Mouse (Mus musculus) C2C12 (cell line): ENCODE measurements around the gene Arpc5. TPM values are rescaled to one million over a fixed set of nuclear protein-coding genes. Genes with fewer than 3 reads are reported as not detected.

ENCODE experiments used
- H3K27me3 ChIP-seq: one replicate; pipeline ENCODE4 v1.6.1; 2011; ENCODE audit not compliant: control insufficient read depth, insufficient read depth, insufficient read length
- H3K36me3 ChIP-seq: one replicate; pipeline ENCODE4 v1.6.1; 2011; ENCODE audit not compliant: control insufficient read depth, insufficient read depth
- H3K4me3 ChIP-seq: one replicate; pipeline ENCODE4 v1.5.1; 2011; ENCODE audit warnings: mild to moderate bottlenecking, control low read depth; ENCODE audit not compliant: poor library complexity, insufficient read depth, severe bottlenecking
- H3K79me2 ChIP-seq: one replicate; pipeline ENCODE4 v1.6.1; 2011; ENCODE audit not compliant: control insufficient read depth, insufficient read depth
- H3K79me3 ChIP-seq: one replicate; pipeline ENCODE4 v1.6.1; 2011; ENCODE audit warnings: low read depth, control low read depth
- H3ac ChIP-seq: one replicate; pipeline ENCODE3; 2011; ENCODE audit warnings: low read depth; ENCODE audit not compliant: control insufficient read depth, insufficient read length
- CEBPB ChIP-seq: IDR thresholded peaks from one replicate; pipeline ENCODE4 v1.6.1; 2011; ENCODE audit warnings: low read depth, mild to moderate bottlenecking, control low read depth, moderate library complexity
- CTCF ChIP-seq: IDR thresholded peaks from one replicate; pipeline ENCODE4 v1.5.1; 2011; ENCODE audit not compliant: control insufficient read depth, insufficient read depth, insufficient read length
- FOSL1 ChIP-seq: IDR thresholded peaks from one replicate; pipeline ENCODE4 v1.8.0; 2011; ENCODE audit warnings: mild to moderate bottlenecking, low read length; ENCODE audit not compliant: poor library complexity, insufficient read depth, severe bottlenecking
- MAX ChIP-seq: IDR thresholded peaks from one replicate; pipeline ENCODE4 v1.6.1; 2011; ENCODE audit warnings: mild to moderate bottlenecking, control low read depth
- MYOD1 ChIP-seq: IDR thresholded peaks from one replicate; pipeline ENCODE4 v1.6.1; 2011; ENCODE audit warnings: low read depth; ENCODE audit not compliant: control insufficient read depth, insufficient read length
- MYOG ChIP-seq: IDR thresholded peaks from one replicate; pipeline ENCODE4 v1.6.1; 2011; ENCODE audit not compliant: control insufficient read depth, insufficient read length; ENCODE audit errors: extremely low read depth
- USF1 ChIP-seq: IDR thresholded peaks from one replicate; pipeline ENCODE4 v1.6.1; 2011; ENCODE audit warnings: low read depth, mild to moderate bottlenecking, control low read depth, moderate library complexity
- polyA plus RNA-seq: library from polyadenylated mRNA; unstranded; fragments of >200 nt; fragmentation: generic; extraction: Trizol; gene quantifications from one replicate; pipeline ENCODE4 v1.2.1, GENCODE M21; 2012; ENCODE audit warnings: missing spikeins

Arpc5 gene
- polyA plus RNA-seq, 1 experiment = 124 TPM

DNA sequence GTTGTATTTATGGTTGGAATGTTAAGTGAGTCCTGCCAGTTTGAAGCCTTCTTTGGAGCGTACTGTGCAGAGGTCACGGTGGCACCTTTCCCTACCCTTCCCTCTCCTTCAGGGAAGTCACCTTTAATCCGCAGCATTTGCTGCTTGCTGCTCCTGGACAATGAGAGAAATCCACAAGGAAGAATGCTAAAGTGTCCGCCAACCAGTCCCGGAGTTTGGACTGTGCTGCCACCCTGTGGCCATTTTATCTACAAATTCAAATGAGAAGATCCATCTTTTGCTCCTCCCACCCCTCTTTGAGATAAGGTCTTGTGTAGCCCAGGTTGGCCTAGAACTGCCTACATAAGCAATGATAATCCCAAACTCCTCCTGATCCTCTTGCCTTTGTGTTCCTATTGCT, 19.9 kb upstream of the Arpc5 start:
- H3K27me3 ChIP-seq = no peaks in the 10 kb centered on the region
- no peaks in the 10 kb centered on the region for H3K36me3 ChIP-seq
- H3K79me2 ChIP-seq = no peaks in the 10 kb centered on the region
- no peaks in the 10 kb centered on the region for H3K79me3 ChIP-seq
- H3K4me3 ChIP-seq = no peak overlapping the region
- H3ac ChIP-seq = no peak overlapping the region
- TF ChIP-seq FOSL1 (no peak), MAX (no peak), CEBPB (no peak), USF1 (no peak), CTCF (no peak)

DNA sequence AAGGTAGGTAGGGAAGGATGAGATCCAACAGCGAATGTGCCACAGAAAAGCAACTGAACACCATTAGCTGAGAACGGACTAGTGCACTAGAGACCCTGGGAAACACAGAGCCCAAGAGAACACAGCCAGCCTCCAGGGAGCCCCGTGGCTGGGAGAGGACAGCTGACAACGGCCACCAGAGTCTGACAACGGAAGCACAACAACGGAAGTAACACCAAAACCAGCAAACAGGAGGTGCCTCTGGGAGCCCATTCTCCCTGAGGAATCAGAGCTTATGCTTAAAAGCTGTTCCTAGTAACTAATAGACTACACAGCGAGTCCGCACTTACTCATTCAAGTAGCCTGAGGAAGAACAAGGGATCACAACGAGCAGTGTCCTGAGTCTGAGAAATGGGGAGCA, 17.1 kb upstream of the Arpc5 start:
- TF ChIP-seq MYOD1 = no peak
- no peak for TF ChIP-seq USF1
- no peak for TF ChIP-seq CTCF
- TF ChIP-seq MYOG = no peak
- no peak for TF ChIP-seq MAX
- TF ChIP-seq FOSL1 = no peak
- no peak for TF ChIP-seq CEBPB
- Histone ChIP-seq H3K4me3 (no peak overlapping the region), H3ac (no peak overlapping the region), H3K79me3 (no peaks in the 10 kb centered on the region), H3K36me3 (no peaks in the 10 kb centered on the region), H3K79me2 (no peaks in the 10 kb centered on the region), H3K27me3 (no peaks in the 10 kb centered on the region)

DNA sequence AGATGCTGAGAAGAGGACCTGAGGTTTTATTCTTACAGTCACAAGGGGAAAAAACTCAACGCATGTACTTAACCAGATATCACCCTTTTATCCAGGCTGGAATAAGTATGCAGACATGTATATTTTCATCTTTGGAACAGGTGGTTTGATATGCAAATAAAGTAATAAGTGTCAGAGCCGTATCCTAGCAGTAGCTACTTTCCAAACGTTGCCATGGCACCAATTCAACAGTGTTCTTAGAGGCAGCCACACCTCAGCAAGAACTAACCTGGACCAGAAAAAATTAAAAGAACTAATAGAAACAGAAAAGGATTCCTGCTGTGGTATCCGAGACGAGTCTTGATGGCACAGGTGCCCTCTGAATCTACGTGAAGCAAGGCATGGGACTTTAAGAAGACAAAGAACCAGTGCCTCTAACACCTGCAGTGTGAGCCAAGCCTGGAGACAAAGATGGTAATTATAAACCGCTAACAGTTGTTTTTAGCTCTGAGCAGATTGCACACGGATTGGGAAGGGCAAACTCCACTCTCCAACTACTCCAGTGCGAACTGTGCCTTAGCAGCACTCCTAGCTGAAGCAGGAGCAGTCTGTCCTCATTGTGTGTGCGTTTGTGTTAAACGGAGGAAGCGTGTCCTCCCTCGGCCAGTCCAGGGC, 15.9 kb upstream of the Arpc5 start, which contains the start of gene Apobec4:
Apobec4 (plus strand) TSS at position 240 of the 654 bp plus-strand sequence.
- H3K36me3 ChIP-seq = no peaks in the 10 kb centered on the region
- H3K79me3 ChIP-seq = no peaks in the 10 kb centered on the region
- H3K4me3 ChIP-seq = no peak within 1 kb of the TSS
- no peaks in the 10 kb centered on the region for H3K27me3 ChIP-seq
- TF ChIP-seq MAX (no peak), FOSL1 (no peak), USF1 (no peak), MYOG (no peak), MYOD1 (no peak), CTCF (no peak), CEBPB (no peak)
- H3ac ChIP-seq = no peak within 1 kb of the TSS
- H3K79me2 ChIP-seq = no peaks in the 10 kb centered on the region

DNA sequence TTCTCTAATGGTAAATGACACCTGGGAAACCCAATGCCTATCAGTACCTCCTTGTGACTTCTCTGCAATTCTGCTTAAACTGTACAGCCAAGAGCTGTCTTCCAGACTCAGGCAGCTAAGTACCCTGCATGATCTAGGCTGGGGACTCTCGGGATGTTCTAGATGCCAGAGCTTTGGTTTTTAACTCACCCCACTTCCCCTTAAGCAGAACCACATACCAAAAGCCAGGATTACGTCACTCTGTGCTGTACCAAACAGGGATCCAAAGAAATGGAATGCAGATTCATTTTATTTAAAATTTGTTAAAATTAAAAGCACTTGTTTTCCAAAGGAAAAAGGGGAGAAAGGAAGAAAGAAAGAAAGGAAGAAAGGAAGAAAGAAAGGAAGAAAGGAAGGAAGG, 4.6 kb upstream of the Arpc5 start:
- Histone ChIP-seq H3K79me3 (no peaks in the 10 kb centered on the region), H3K27me3 (no peaks in the 10 kb centered on the region)

DNA sequence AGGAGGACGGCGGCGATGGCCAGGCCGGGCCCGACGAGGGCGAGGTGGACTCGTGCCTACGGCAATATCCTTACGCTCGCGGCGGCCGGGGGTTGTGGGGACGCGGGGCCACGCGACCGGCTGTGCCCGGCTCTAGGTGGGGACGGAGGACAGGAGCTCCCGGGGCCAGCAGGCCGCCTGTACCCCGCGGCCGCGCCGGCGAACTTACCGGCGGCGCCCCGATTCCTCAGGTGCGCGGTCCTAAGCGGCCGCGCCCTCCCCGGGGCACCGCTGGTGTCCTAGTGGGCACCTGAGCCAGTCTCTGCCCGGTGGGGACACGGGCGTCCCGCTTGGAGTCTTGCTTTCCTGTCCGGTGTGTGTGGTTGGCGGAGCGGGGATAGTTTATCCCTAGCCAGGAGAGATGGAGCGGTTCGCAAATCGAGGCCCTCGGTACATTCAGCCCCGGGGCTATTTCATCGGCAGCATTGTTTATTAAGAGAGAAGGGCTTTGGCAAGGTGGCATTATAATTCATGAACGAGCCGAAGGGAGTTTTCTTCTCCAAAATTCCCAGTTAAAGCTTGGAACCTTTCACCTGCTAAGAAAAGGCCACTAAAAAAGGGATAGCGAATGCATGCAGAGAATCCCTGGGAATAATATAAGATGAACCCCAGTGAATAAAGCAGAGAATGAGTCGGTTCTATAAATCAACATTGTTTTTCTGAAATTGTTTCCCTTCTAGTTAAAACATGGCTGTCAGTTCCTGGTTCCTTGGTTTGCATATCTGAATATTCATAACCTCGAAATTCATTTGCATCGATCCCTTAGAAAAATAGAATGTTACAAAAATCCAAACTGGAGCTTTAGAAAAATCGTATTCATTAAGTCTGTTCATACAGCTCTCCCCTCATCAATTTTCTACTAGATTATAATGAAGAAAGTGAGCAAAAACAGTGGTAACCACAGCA, 734 bp downstream of the Arpc5 start:
- H3ac ChIP-seq = peak overlapping the region; percentile 94
- H3K27me3 ChIP-seq = no peaks in the 10 kb centered on the region
- no peak for TF ChIP-seq MAX
- no peak for TF ChIP-seq MYOG
- no peak for TF ChIP-seq CTCF
- TF ChIP-seq MYOD1 = no peak
- TF ChIP-seq USF1 = no peak
- no peak for TF ChIP-seq CEBPB
- no peak for TF ChIP-seq FOSL1
- H3K79me3 ChIP-seq = peaks cover 19% of the 10 kb centered on the region
- H3K4me3 ChIP-seq = peak overlapping the region; percentile 94
- H3K79me2 ChIP-seq = peaks cover 44% of the 10 kb centered on the region
- H3K36me3 ChIP-seq = peaks cover 37% of the 10 kb centered on the region

More for the DNA sequence above, 4.6 kb upstream of the Arpc5 start:
- H3ac ChIP-seq = no peak overlapping the region
- H3K36me3 ChIP-seq = no peaks in the 10 kb centered on the region
- no peak overlapping the region for H3K4me3 ChIP-seq
- TF ChIP-seq USF1 (no peak), MYOG (no peak), FOSL1 (no peak), CEBPB (no peak), CTCF (no peak), MAX (no peak), MYOD1 (no peak)
- peaks cover 2% of the 10 kb centered on the region for H3K79me2 ChIP-seq
